Mouse (Mus musculus) thymus, postnatal 4 days (tissue): Measurements from ENCODE around the gene Gap43.
"Not testable (repeated sequence)": the region's sequence is repeated elsewhere in the genome, so short reads cannot be mapped to it uniquely, and the experiment has no call there.

ENCODE experiments used
- DNase-seq: peaks from one replicate; pipeline ENCODE4 v3.0.0; 2021

The Gap43 gene

DNA sequence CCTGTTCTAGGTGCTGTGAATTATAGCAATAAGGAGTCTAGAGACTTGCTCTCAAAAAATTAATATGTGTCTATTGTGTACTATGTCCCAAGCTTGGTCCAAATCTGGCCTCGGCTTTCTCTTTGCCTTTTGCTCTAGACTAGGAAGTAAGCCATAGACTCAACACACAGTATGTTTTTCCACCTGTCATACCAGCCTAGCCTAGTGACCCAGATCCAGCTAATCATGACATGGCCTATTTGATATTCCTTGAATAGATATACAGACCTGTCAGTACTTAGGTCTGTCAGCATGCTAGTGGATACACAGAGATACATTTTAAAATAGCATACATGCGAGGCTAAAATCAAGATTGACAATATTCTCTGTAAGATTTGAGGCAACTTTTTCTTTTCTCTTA lies 46.4 kb downstream of the Gap43 start:
- no peak for DNase-seq

GRCm38 (mm10) chr16:42291572-42291971 lies 48.9 kb downstream of the Gap43 start:
- no peak for DNase-seq

DNA sequence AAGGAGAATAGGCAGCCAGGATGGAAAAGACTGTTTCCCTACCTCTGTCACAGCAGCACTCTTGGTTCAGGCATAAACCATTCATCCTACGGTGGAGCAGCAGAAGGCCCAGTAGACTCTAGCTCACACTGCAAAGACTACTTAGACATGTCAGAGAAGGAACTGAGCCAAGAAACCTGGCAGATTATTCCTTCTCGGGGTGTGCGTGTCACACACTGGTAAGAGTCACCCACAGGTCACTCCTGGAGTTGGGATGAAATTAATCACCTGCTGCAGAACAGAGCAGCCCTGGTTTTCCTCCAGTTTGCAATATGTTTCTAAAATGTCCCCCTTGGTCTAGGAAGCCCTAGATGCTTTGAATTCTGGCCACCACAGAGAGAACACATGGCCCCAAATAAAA lies 56.4 kb downstream of the Gap43 start:
- no peak for DNase-seq

GRCm38 (mm10) chr16:42277713-42278112 lies 62.7 kb downstream of the Gap43 start:
- no peak for DNase-seq

DNA sequence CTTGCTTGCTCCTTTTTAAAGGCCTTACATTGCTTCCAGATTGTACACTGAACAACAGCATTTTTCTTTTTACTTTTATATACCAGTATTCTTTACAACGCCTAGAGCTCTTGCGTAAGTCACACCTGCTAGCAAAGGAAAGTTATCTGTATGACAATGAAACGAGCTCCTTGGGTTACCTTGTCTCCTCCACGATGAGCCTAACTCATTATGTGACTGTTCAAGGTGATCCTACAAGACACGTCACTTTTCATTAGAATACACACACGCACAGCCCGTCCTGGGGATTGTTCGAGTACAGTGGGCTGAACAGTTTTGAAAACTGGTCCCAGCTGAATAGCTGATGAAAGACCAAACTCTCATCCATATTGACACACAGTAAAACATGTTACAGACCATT lies 63.2 kb downstream of the Gap43 start:
- DNase-seq: no peak

DNA sequence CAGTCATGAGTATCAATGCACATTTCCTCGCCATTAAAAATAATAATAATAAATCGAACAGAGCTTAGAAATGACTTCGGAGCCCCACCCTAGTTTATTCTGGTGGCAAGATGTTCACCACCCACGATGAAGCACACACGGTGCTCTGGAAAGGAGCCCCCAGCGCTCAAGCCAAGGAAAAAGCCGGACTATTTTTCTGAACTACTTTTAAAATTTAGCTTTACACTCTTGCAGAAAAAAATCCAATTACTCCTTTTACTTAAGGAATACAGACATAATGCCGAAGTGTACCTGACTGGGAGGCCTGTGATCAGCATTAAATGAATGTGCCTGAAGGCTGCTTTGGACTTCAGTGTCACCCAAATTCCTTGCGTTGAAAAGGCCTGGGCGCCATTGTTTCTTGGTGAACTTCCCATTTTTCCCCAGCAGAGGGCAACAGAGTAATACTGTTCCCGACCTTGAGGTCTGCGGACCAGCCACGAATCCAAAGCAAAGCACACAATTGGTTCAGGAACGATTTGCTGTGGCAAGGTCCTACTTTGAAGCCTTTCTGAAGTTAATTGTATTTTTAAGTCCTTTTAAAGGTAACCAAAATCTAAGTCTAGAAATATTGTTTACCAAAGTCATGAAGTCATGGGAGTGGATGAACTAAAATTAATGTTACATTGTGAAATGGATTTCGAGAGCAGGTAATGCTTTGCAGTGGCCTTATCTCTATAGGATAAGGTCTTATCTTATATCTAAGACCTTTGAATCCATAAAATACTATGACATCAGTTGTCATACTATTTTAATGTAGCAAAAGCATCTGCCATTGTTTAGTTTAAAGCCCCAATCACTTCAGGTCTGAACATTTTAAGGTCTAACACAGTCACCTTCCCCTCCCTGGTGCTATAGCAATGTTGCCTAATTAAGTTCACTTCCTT lies 64.0 kb downstream of the Gap43 start:
- DNase-seq: peak; percentile 62

DNA sequence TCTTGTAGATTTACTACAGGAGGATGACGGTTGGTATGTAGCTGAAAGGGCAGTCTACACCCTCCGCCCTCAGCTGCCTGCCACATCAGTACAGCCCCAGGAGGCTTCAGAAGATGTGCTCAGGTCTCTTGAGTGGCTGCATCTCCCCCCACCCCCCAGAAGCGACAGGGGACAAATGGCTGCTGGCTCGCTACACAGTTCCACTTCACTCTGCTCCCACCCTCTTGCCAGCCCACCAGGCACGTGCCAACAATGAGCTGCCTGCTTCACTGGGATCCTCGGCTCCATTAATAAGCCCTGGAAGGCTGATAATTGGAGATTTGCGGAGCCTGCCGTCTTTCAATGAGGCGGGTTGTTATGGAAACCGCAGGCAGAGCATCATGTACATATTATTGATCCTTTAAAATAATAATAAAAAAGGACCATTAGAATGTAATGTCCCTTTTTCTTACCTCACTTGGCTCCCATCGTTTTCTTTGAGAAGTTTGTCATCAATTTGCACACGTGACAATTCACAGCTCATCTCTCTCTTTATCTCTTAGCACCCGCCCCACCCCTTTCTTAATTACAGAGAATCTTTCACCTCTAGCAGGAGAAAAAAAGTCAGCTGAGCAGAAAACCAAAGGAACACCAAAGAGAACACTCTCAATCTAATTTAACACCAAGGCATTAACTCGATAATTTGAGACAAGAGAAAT lies 64.8 kb downstream of the Gap43 start:
- DNase-seq: no peak

DNA sequence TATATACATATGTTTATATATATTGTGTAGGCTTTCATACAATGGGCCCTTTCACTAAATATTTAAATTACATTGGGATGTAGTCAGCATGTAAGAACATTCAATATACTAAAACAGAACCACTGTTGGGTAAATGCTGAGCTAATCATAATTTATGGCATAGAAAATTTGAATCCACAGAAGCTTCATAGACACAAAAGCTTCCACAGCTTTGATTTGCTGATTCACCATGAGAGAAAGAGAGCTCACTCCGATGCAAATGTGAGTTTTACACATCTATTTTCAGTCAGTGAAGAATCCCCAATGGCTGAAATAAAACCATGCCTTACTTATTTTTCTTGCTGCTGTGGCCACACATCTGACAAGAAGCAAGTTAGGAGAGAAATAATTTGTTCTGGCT lies 69.2 kb downstream of the Gap43 start:
- DNase-seq: no peak

DNA sequence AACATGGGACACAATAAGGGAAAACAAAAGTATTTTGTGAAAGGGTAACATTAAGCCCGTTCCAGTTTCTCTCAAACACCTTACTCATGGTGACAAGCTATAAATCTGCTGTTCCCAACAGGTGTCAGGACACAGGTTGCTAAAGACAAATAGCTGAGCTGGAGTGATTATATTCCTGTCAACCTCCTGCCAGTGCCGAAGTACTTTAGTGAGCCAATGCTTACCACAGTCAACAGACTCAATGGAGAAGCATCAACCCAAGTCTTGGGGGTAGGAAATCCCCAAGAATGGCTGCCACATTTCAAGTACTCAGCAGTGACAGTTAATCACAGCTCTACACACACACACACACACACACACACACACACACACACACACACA lies 70.9 kb downstream of the Gap43 start:
- DNase-seq: no peak

DNA sequence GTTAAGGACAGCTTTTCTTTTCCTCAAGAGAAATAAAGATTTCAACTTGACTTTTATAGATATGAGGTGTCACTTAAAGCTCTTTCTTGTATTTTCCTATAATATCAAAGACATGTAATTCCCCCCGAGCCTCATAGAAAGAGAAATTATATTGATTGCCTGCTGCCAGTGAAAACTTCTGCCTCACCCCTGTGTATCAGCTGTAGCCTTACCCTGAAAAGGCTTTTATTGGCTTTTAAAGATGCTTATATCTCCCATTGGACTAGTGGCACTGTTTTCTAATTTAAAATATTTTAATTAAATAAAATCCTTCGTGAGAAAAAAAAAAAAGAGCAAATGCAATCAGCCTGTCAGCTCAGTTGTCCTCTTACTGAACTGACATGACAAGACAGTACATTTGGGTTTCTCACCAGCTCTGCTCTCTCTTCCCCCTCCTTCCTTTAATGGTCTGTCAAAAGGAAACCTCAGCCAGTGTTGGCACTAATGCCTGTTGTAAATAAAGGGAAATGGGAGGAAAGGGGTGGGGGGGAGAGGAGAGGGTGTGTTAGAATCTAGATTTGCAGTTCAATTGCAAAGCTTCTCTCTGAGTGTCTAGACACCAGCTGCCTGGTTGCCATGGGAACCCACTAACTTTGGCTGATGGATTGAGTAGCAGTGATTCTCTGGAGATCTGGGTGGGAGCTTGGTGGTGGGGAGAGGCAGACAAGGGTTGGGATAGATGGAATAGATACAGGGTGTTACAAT lies 71.4 kb downstream of the Gap43 start:
- no peak for DNase-seq

DNA sequence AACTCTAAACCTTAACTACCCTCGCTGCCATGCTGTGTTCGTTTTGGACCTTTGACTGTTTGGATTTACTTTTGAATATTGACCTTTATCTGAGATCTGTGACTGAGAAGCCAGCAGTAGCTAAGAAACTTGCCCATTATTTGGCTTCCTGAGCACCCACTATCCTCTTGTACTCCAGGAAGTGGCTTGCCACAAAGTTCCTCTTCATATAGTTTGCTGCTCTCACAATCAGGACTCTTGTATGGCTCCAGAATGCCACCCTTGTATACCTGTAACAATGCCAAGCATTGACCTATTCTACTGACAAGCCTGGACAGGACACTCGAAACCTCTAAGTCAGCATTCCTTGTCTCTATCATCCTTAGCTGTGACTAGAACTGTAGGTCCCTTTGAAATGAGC lies 75.3 kb downstream of the Gap43 start:
- DNase-seq: no peak

DNA sequence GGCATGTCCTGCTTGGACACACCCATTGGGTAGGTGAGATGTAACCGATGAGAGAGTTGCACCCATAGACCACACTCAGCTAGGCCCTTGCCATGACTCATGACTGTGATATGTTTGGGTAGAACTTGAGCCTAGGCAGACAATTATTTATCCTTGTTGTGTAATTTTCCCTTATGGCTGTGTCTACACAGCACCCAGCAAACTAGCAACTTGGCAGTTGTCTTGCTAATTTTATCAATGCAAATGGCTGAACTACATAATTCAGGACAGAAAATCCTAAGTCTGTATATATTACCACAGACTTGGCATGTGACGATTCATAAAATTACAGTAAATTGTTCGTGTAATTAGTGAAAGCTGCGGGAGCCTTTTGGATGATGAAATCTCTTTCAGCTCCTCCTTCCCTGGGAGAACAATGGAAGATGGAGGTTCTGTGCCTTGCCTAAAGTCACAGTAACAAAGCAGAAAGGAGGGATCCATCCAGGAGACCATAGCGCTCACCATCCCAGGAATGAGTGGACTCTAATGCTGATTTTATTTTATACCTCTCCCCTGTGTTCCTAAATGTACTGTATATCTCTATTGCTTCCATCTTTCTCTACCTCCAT lies 77.4 kb downstream of the Gap43 start:
- DNase-seq: no peak

- no peak for DNase-seq
Observed at GRCm38 (mm10) chr16:42255693-42256092, 84.8 kb downstream of the Gap43 start.

GRCm38 (mm10) chr16:42255222-42255621 lies 85.2 kb downstream of the Gap43 start:
- DNase-seq: no peak

- DNase-seq: no peak
Observed at GRCm38 (mm10) chr16:42252252-42252651, 88.2 kb downstream of the Gap43 start.

DNA sequence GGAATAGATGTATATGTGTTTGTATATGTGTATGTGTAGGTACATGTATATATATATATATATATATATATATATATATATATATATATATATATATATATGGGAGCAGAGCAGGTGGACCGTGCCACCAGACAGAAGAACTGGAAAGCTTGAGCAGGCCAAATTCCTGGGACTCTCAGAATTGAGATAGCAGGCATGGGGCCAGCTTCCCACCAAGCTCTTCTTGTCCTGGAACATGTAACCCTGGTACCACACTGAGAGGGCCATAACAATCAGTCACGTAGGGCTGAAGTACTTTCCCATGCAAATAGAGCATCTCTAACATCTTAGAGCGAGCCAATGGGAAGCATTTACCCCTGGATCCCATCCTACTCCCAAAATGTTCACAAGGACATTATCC lies 96.3 kb downstream of the Gap43 start:
- not testable (repeated sequence) for DNase-seq

- peak; percentile 31 for DNase-seq
Observed at GRCm38 (mm10) chr16:42231306-42231705, 109.1 kb downstream of the Gap43 start.
